Mouse (Mus musculus): ENCODE data around the gene Pfdn5.

GRCm38 (mm10) chr15:102376453-102377162 is 50.7 kb downstream of the Pfdn5 start:
- TF ChIP-seq MYOG (IDR thresholded peaks at IDR 0.05; ENCODE audit: control insufficient read depth, extremely low read depth, insufficient read length) (no peak), CTCF (IDR thresholded peaks at IDR 0.05; ENCODE audit: control insufficient read depth, insufficient read depth, insufficient read length) (no peak)
